Mouse (Mus musculus) CH12.LX (cell line): ENCODE data around the gene Vpreb2.

ENCODE experiments used
- CTCF ChIP-seq, 2 experiments: IDR thresholded peaks in 1 of 2; conservative IDR thresholded peaks in 1 of 2; 2 replicates each; pipeline ENCODE4 v1.5.1; 2011 to 2012; ENCODE audit warnings: low read depth in 2 of 2, low read length in 2 of 2, improper control_type of control experiment in 1 of 2, inconsistent platforms in 1 of 2, mild to moderate bottlenecking in 1 of 2, moderate library complexity in 1 of 2
- JUN ChIP-seq: IDR thresholded peaks from 2 replicates; pipeline ENCODE4 v1.6.1; 2011; ENCODE audit warnings: low read depth, mild to moderate bottlenecking, low read length, improper control_type of control experiment, moderate library complexity; ENCODE audit not compliant: insufficient read depth
- USF1 ChIP-seq: IDR thresholded peaks from 2 replicates; pipeline ENCODE4 v1.6.1; 2014; ENCODE audit warnings: low read depth, mild to moderate bottlenecking, inconsistent platforms, low read length, improper control_type of control experiment
- USF2 ChIP-seq: conservative IDR thresholded peaks from 2 replicates; pipeline ENCODE4 v1.6.1; 2011; ENCODE audit warnings: low read depth, low read length, improper control_type of control experiment
- ZKSCAN1 ChIP-seq: IDR thresholded peaks from 2 replicates; pipeline ENCODE4 v1.6.1; 2012; ENCODE audit warnings: low read depth, inconsistent platforms, low read length, improper control_type of control experiment, borderline replicate concordance
- ZNF384 ChIP-seq: IDR thresholded peaks from 2 replicates; pipeline ENCODE4 v1.6.1; 2012; ENCODE audit warnings: low read depth, low read length, improper control_type of control experiment, inconsistent platforms

- no peak for TF ChIP-seq USF2
- no peak for TF ChIP-seq CTCF (conservative IDR thresholded peaks at IDR 0.05 in 1 of 2, IDR thresholded peaks at IDR 0.05 in 1 of 2; ENCODE audit: low read depth in 2 of 2, low read length in 2 of 2)
- no peak for TF ChIP-seq JUN
- no peak for TF ChIP-seq USF1
- TF ChIP-seq ZNF384, result no peak
- TF ChIP-seq ZKSCAN1, result no peak
Measured at GRCm38 (mm10) chr16:18004589-18004988, 24.4 kb downstream of the Vpreb2 start.
